Mouse (Mus musculus) megakaryocyte progenitor cell, adult 5-6 weeks (primary cell): ENCODE measurements at regions not wholly inside any gene's neighbourhood (a gene's known extent, or its start where the extent isn't known, plus 50 kb on each side); places are given as distances from the start of the nearest gene placed in this dataset.

Experiments used
- ATAC-seq: replicated peaks from 2 replicates; pipeline ENCODE4 v1.8.0; 2016; ENCODE audit warnings: mild to moderate bottlenecking, moderate TSS enrichment, inconsistent platforms; ENCODE audit not compliant: poor library complexity

DNA sequence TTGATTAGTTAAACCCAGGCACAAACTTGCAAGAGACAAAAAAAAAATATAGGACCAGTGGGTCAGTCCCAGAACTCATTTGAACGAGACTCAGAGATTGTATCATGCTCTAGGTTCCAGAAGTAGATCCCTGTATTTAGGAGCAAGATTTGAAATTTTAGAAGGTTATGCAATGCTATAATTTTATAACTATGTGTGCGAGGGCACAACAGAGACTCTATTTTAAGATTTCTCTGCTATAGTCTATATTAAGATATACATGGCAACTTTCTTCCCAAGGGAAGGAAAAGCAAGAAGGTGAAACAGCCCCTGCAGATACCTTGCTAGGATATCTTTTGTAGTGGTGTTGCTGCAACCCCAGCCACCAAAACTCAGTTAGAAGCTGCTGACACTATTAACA is 55.7 kb downstream of the Otor start:
- no peak for ATAC-seq

- ATAC-seq: no peak
Measured at GRCm38 (mm10) chr2:143149189-143149588, 70.9 kb downstream of the Otor start.

DNA sequence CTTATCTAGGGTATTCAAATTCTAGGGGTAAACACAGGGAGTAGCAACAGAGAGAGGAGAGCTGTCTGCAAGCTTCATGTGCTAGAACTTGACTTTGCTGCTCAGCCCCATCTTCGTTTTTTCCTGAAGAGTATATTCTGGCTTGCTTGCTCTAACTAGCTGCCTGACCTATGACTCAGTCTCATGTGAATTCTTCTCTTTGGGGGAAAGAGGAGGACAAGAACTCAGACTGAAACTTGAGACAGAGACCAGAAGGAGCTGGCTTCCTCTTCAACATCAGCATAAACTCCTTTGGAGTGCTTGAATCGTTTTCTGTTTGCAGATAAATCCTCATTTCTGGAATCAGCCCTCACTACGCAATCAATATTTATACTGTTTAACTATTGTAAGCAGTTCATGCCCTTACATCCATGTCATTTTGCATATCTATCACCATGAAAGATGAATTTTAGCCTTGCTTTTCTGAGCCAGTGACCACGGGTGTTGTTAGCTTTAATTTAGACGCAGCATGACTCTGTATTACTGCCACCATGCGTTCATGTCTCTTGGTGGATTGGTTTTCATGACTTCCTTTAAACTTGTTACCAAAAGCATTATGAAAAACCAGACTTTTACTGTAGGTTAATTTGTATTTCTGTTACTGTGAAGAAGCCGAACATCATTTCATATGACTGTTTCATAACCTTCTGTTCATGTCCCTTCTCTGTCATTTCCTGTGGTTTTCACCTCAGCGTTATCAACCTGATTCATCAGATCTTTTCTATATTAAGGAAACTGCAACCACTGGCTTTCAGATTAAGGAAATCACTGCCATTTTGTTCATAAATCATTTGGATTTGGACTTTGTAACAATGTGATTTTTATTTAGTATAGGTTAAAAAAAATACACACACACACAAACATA is 86.1 kb downstream of the Otor start:
- ATAC-seq: no peak

- ATAC-seq: no peak
Measured at GRCm38 (mm10) chr2:143166771-143167170, 88.5 kb downstream of the Otor start.

DNA sequence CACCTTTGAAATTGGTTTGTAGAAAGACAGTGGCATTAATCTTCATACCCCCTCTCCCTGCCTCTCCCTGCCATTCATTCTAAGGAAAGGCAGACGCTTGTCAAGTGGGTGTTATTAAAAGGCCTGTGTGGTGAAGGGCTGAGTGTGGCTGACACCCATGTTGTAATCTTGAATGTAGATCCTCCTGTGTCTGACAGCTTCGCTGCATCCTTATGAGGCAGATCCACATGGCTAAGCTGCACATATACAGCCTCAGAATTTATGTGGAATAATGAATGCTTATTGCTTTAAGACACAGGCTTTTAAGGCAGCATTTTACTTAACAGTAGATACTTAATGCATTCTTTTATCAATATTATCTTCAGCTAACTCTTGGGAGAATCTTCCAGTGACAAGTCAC is 92.4 kb downstream of the Otor start:
- no peak for ATAC-seq

DNA sequence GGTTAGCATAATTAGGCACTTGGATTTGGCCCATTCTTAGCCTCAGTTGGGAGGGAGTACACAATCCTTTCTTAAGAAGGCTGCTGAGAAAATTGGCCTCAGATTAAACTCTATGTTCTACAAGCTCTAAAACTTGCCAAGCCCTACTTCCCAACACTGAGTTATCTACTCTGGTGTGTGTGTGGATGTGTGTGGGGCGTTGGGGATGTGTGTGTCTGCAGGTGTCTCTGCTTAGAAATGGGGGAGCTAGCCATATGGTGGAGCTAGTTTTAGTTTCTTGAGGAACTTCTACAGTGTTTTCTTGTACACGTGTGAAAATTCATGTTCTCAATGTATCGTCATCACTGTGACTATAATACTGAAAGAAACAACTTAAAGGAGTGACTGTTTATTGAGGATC is 106.3 kb downstream of the Otor start:
- ATAC-seq: no peak

GRCm38 (mm10) chr2:143192256-143193164 is 114.2 kb downstream of the Otor start:
- no peak for ATAC-seq

GRCm38 (mm10) chr2:143193165-143193551 is 114.9 kb downstream of the Otor start:
- no peak for ATAC-seq

- no peak for ATAC-seq
Measured at GRCm38 (mm10) chr2:143199583-143200249, 121.4 kb downstream of the Otor start.

GRCm38 (mm10) chr2:143206053-143206452 is 127.8 kb downstream of the Otor start:
- ATAC-seq: no peak

DNA sequence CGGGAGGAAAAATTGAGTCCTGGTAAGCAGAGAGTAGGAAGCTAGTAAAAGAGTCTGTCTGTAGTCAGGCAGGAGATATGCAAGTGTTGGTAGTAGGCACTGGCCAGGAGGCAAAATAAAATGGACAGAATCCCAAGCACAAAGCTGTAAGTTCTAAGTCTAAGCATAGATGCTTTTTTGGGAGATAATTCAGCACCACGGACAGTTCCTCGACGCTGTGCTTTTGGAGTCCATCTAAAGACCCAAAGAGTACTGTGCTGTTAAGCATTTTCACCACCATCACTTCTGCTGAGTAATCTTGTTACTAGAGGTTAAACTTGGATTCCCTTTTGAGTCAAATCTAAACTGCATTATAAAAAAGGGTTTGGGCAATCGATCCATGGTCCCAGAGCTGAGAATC is 128.9 kb downstream of the Otor start:
- 0 out of 2 replicates have a peak, but pooled peaks have one; percentile 34 for ATAC-seq

- no peak for ATAC-seq
Measured at GRCm38 (mm10) chr2:143217251-143217650, 139.0 kb downstream of the Otor start.

GRCm38 (mm10) chr2:143217760-143218358 is 139.6 kb downstream of the Otor start:
- no peak for ATAC-seq

GRCm38 (mm10) chr2:143222326-143222725 is 144.1 kb downstream of the Otor start:
- no peak for ATAC-seq

DNA sequence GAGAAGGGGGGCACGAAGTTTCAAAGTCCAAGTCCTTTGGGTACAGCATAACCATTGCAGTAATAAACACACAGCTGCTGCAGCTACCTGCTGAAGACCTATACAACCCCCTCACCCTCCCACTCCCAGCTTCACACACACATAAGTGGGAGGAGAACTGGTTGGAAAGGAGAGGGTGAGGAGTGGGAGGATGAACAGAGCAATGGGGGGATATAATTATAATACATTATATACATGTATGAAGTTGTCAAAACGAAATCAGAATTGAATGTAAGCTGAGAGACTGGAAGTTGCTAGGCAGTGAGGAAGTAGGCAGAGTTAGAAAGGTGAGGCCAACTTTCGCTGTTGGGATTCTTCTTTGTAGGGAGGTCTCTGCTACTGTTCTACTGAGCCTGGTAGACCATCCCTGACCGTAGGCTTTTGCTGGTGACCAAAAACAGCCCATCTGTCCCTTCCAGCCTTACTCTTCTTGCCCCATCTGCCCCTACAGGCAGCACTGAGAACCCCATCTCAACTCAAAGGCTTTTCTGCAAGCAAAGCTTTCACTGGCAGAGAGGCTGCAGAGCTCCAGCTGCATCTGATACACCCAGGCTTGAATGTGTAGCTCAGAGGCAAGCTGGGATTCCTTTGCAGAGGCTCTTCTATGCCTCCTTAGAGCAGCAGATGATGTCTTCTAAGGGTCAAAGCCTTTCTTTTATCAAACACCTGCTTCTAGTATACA is 146.3 kb downstream of the Otor start:
- ATAC-seq: no peak

- no peak for ATAC-seq
Measured at GRCm38 (mm10) chr2:143233795-143234194, 155.5 kb downstream of the Otor start.

DNA sequence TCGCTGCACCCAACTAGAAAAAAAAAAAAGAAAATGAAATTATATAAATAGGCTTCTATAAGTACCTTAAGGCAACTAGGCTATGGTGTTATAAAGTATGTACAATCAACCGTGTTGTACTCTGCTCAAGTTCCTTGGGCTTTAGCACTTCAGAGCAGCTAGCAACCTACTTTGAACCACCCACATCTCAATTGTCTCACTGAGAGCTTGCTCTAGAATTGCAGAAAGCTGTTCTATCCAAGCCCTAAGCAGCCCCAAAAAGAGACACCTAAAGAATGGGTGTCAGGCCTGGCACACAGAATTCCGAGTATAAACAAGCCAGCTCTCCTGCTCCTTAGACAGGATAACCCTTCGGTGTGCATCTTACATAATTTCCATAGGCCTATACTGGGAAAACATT is 162.0 kb downstream of the Otor start:
- ATAC-seq: no peak

GRCm38 (mm10) chr2:143243741-143244140 is 165.5 kb downstream of the Otor start:
- no peak for ATAC-seq

- no peak for ATAC-seq
Measured at GRCm38 (mm10) chr2:143246131-143246665, 167.9 kb downstream of the Otor start.

- no peak for ATAC-seq
Measured at GRCm38 (mm10) chr2:143269026-143269425, 190.8 kb downstream of the Otor start.
